Mouse (Mus musculus): ENCODE results near the gene Hoxa13. TPM values are rescaled to one million over a fixed set of nuclear protein-coding genes. Genes with fewer than 3 reads are reported as not detected.

The Hoxa13 gene
- total RNA-seq, 2 experiments from 2014 or later = not detected

- no peak for TF ChIP-seq CTCF (conservative IDR thresholded peaks at IDR 0.05)
- Histone ChIP-seq H3K4me3 (no peak overlapping the region), H3K27ac (no peak overlapping the region)
- no peak for DNase-seq (ENCODE audit: low spot score in 2 of 2)
These were observed 7.8 kb downstream of the Hoxa13 start for GRCm38 (mm10) chr6:52252775-52253376.

- H3K27ac ChIP-seq = no peak overlapping the region
- no peak for DNase-seq (ENCODE audit: low spot score in 2 of 2)
- TF ChIP-seq CTCF (conservative IDR thresholded peaks at IDR 0.05) = no peak
- H3K4me3 ChIP-seq = no peak overlapping the region
These were observed 8.5 kb downstream of the Hoxa13 start for GRCm38 (mm10) chr6:52252016-52252774.

GRCm38 (mm10) chr6:52251177-52251879 is 9.4 kb downstream of the Hoxa13 start:
- H3K27ac ChIP-seq = no peak overlapping the region
- DNase-seq (ENCODE audit: low spot score in 2 of 2) = no peak
- no peak for TF ChIP-seq CTCF (conservative IDR thresholded peaks at IDR 0.05)
- H3K4me3 ChIP-seq = no peak overlapping the region

GRCm38 (mm10) chr6:52249826-52250225 is 10.9 kb downstream of the Hoxa13 start:
- TF ChIP-seq CTCF (conservative IDR thresholded peaks at IDR 0.05) = no peak
- Histone ChIP-seq H3K4me3 (no peak overlapping the region), H3K27ac (no peak overlapping the region)
- DNase-seq (ENCODE audit: low spot score in 2 of 2) = no peak

DNA sequence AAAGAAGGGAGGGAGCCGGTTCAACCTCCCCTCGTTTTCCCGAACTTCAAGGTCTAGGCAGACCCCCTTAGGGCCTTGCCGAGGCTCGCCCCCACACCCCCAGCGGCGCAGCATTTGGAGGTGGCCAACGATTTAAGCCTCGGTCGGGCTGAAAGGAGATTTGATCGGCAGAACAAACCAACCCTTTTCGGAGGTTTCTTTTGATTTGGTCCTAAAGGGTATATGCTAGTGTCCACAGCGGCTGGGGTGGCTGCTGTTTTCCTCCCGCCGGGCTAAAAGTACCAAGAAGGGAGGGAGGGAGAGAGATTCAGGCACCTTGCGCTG is 11.3 kb downstream of the Hoxa13 start:
- DNase-seq (ENCODE audit: low spot score in 2 of 2) = no peak
- Histone ChIP-seq H3K27ac (no peak overlapping the region), H3K4me3 (no peak overlapping the region)
- no peak for TF ChIP-seq CTCF (conservative IDR thresholded peaks at IDR 0.05)

DNA sequence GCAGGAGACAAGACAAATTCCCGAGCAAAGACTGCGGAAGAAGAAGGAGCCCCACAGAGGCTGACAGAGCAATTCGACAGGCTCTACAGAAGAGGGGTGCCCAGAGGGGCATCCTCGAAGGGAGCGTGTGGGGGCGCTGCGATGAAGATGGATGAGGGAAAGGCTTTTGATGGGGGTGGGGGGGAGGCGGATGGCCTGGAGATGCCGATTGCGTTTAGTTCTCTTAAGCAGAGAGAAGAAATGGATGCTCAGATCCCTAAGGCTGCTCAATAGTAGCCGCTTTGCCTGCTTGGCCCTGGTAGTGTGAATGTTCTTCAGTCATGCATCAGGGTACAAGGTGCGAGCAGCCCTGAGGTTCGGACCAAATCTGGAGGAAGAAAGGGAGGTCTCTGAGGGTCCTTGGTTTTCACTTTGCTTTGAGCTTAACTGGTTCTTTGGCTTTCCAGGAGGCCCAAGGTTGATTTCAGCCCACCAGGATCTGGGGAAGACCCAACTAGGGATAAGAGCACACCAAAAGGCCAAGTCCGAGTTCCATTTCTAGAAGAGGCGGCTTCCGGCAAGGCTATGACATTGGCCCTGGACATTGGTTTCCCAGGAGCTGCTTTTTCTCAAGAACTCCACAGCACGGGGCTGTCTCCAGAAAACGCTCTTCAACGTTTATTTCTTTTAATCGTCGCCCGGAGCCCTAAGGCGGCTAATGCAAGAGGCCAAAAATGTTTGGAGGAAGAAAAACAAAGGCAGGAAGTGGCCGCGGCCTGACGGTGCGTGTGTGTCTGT is 11.9 kb downstream of the Hoxa13 start:
- no peak for TF ChIP-seq CTCF (conservative IDR thresholded peaks at IDR 0.05)
- DNase-seq (ENCODE audit: low spot score in 2 of 2) = no peak
- no peak overlapping the region for H3K4me3 ChIP-seq

DNA sequence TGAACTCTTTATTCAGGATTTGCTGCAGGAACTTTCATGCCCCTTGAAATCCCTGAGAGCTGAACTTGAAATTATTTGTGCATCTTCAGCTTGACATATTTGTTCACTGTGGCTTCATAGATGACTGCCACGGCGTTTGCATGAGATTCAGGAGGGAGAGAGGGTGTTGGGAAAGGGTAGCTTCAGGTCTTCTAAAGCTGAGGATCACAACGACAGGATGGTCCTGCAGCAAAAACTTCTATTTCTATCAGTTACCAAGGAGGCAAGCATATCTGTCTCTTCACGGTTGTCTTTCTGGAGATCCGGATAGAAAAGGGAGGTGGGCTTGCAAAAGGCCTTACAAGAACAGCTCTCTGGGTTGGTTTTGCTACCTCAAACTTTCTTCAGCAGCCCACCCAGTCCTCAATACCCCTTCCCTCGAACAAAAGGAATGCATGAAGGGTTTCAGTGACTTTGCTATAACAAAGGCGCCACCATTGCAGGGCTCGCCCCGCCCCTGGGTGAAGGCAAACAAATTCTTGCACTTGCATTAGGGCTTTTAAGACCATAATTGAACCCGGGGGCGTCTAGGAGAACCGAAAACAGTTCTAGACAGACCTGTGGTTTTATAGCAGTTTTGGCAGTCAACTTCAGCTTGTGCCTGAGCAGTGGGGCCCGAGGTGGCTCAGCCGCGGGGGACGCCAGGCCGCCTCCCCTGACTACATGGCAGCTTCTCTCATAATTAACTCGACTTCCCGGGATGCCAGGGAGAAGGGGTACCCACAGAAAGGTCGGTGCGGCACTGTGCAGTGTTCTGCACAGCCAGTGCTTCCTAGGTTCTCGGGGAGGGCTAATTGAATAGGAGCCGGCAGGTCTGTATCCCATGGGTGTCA is 12.7 kb downstream of the Hoxa13 start:
- TF ChIP-seq CTCF (conservative IDR thresholded peaks at IDR 0.05) = no peak
- Histone ChIP-seq H3K4me3 (no peak overlapping the region), H3K27ac (no peak overlapping the region)
- no peak for DNase-seq (ENCODE audit: low spot score in 2 of 2)

More for the DNA sequence above, 11.9 kb downstream of the Hoxa13 start:
- no peak overlapping the region for H3K27ac ChIP-seq

GRCm38 (mm10) chr6:52246916-52247315 is 13.8 kb downstream of the Hoxa13 start:
- TF ChIP-seq CTCF (conservative IDR thresholded peaks at IDR 0.05) = no peak
- no peak overlapping the region for H3K4me3 ChIP-seq
- DNase-seq (ENCODE audit: low spot score in 2 of 2) = no peak
- no peak overlapping the region for H3K27ac ChIP-seq

DNA sequence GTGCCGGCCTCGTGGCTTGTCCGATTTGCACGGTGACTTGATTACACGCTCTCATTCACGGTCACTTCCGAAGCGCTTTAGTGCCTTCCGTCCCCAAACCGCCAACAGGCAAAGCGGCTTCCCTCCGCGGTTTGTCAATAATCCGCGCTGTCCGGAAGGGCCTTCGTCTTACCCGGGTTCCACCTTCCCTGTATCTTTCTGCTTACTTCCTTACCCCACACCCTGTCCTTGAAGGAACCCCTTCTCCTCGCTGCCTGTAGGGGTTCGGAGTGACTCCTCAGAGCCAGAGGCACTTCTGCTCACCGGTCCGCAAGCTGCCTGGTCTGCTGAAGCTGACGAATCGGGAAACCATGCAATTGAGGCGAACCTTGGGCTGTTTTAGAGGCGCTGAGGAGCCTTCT is 14.3 kb downstream of the Hoxa13 start:
- no peak for TF ChIP-seq CTCF (conservative IDR thresholded peaks at IDR 0.05)
- Histone ChIP-seq H3K4me3 (no peak overlapping the region), H3K27ac (no peak overlapping the region)
- no peak for DNase-seq (ENCODE audit: low spot score in 2 of 2)

DNA sequence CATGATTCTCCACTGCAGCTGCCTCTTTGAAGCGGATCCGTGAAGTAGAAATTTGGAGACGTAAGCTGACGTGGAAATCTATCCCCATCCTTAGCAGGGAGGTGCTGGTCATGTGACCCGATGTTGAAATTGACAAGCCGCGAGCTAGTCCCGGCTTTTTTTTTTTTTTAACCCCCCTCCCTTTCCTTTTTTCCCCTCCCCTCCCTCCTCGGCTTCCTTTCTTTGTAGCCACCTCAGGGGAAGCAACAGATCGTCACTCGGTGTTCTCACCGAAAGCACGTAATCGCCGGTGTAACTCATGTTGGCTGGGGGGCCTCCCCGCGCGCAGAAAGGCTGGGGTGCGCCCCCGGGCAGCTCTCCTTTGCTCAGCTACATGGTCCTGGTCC is 14.9 kb downstream of the Hoxa13 start, which contains the start of gene Hoxa11:
TSS of gene Hoxa11 (minus strand) at position 54 of the 386 bp plus-strand sequence.
- TF ChIP-seq CTCF (conservative IDR thresholded peaks at IDR 0.05) = no peak
- no peak for DNase-seq (ENCODE audit: low spot score in 2 of 2)
- Histone ChIP-seq H3K27ac (no peak within 1 kb of the TSS), H3K4me3 (no peak within 1 kb of the TSS)

- H3K27ac ChIP-seq = no peak overlapping the region
- no peak for DNase-seq (ENCODE audit: low spot score in 2 of 2)
- TF ChIP-seq CTCF (conservative IDR thresholded peaks at IDR 0.05) = no peak
- H3K4me3 ChIP-seq = no peak overlapping the region
These were observed 15.5 kb downstream of the Hoxa13 start for GRCm38 (mm10) chr6:52245040-52245756.

Data from layer of hippocampus, adult 2 months (tissue).